Mouse (Mus musculus) C2C12 (cell line): ENCODE results near the gene Dnaic1. TPM values are rescaled to one million over a fixed set of nuclear protein-coding genes. Genes with fewer than 3 reads are reported as not detected.

Experiments used
- H3K27me3 ChIP-seq: one replicate; pipeline ENCODE4 v1.6.1; 2011; ENCODE audit not compliant: control insufficient read depth, insufficient read depth, insufficient read length
- H3K36me3 ChIP-seq: one replicate; pipeline ENCODE4 v1.6.1; 2011; ENCODE audit not compliant: control insufficient read depth, insufficient read depth
- H3K4me3 ChIP-seq: one replicate; pipeline ENCODE4 v1.5.1; 2011; ENCODE audit warnings: mild to moderate bottlenecking, control low read depth; ENCODE audit not compliant: poor library complexity, insufficient read depth, severe bottlenecking
- H3K79me2 ChIP-seq: one replicate; pipeline ENCODE4 v1.6.1; 2011; ENCODE audit not compliant: control insufficient read depth, insufficient read depth
- H3K79me3 ChIP-seq: one replicate; pipeline ENCODE4 v1.6.1; 2011; ENCODE audit warnings: low read depth, control low read depth
- H3ac ChIP-seq: one replicate; pipeline ENCODE3; 2011; ENCODE audit warnings: low read depth; ENCODE audit not compliant: control insufficient read depth, insufficient read length
- CEBPB ChIP-seq: IDR thresholded peaks from one replicate; pipeline ENCODE4 v1.6.1; 2011; ENCODE audit warnings: low read depth, mild to moderate bottlenecking, control low read depth, moderate library complexity
- CTCF ChIP-seq: IDR thresholded peaks from one replicate; pipeline ENCODE4 v1.5.1; 2011; ENCODE audit not compliant: control insufficient read depth, insufficient read depth, insufficient read length
- FOSL1 ChIP-seq: IDR thresholded peaks from one replicate; pipeline ENCODE4 v1.8.0; 2011; ENCODE audit warnings: mild to moderate bottlenecking, low read length; ENCODE audit not compliant: poor library complexity, insufficient read depth, severe bottlenecking
- MAX ChIP-seq: IDR thresholded peaks from one replicate; pipeline ENCODE4 v1.6.1; 2011; ENCODE audit warnings: mild to moderate bottlenecking, control low read depth
- MYOD1 ChIP-seq: IDR thresholded peaks from one replicate; pipeline ENCODE4 v1.6.1; 2011; ENCODE audit warnings: low read depth; ENCODE audit not compliant: control insufficient read depth, insufficient read length
- MYOG ChIP-seq: IDR thresholded peaks from one replicate; pipeline ENCODE4 v1.6.1; 2011; ENCODE audit not compliant: control insufficient read depth, insufficient read length; ENCODE audit errors: extremely low read depth
- USF1 ChIP-seq: IDR thresholded peaks from one replicate; pipeline ENCODE4 v1.6.1; 2011; ENCODE audit warnings: low read depth, mild to moderate bottlenecking, control low read depth, moderate library complexity
- polyA plus RNA-seq: library from polyadenylated mRNA; unstranded; fragments of >200 nt; fragmentation: generic; extraction: Trizol; gene quantifications from one replicate; pipeline ENCODE4 v1.2.1, GENCODE M21; 2012; ENCODE audit warnings: missing spikeins

Dnaic1 gene
- polyA plus RNA-seq, 1 experiment = not detected

DNA sequence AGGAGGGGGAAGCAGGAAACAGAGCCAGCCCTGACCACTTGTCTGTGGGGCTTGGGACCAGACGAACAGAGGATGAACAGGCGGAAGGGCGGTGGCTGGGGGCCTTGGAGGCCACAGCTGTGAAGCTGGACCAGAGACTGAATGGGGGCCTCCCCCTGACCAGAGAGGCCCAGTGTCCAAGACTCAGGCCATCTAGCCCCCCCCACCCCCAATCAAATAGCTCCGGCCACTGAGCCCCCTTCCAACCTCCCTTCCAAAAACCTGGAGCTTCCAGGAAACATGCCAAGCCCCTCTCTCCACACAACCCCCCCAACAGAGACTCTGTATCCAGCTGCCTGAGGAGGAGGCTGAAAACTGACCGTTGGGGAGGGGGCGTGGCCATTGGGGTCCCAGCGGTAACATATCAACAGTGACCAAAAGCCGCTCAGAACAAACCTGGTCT lies 103.0 kb downstream of the Dnaic1 start:
- Histone ChIP-seq H3ac (no peak overlapping the region), H3K4me3 (no peak overlapping the region), H3K79me2 (no peaks in the 10 kb centered on the region), H3K27me3 (peaks cover 44% of the 10 kb centered on the region), H3K79me3 (no peaks in the 10 kb centered on the region), H3K36me3 (no peaks in the 10 kb centered on the region)
- TF ChIP-seq MYOG (no peak), USF1 (no peak), CTCF (no peak), MAX (no peak), MYOD1 (no peak), FOSL1 (no peak), CEBPB (no peak)

GRCm38 (mm10) chr4:41673186-41673585 lies 103.6 kb downstream of the Dnaic1 start:
- TF ChIP-seq MAX = no peak
- TF ChIP-seq MYOD1 = no peak
- no peak for TF ChIP-seq USF1
- no peak for TF ChIP-seq FOSL1
- no peak for TF ChIP-seq CEBPB
- TF ChIP-seq MYOG = no peak
- no peak for TF ChIP-seq CTCF
- no peak overlapping the region for H3ac ChIP-seq
- H3K4me3 ChIP-seq = no peak overlapping the region
- no peaks in the 10 kb centered on the region for H3K79me3 ChIP-seq
- H3K79me2 ChIP-seq = no peaks in the 10 kb centered on the region
- peaks cover 45% of the 10 kb centered on the region for H3K27me3 ChIP-seq
- H3K36me3 ChIP-seq = no peaks in the 10 kb centered on the region

- no peak overlapping the region for H3K4me3 ChIP-seq
- no peaks in the 10 kb centered on the region for H3K36me3 ChIP-seq
- TF ChIP-seq CTCF (no peak), MYOG (no peak)
- no peak overlapping the region for H3ac ChIP-seq
- H3K79me2 ChIP-seq = no peaks in the 10 kb centered on the region
- no peaks in the 10 kb centered on the region for H3K79me3 ChIP-seq
- H3K27me3 ChIP-seq = peaks cover 65% of the 10 kb centered on the region
Observed at GRCm38 (mm10) chr4:41676248-41677005, 106.9 kb downstream of the Dnaic1 start.

DNA sequence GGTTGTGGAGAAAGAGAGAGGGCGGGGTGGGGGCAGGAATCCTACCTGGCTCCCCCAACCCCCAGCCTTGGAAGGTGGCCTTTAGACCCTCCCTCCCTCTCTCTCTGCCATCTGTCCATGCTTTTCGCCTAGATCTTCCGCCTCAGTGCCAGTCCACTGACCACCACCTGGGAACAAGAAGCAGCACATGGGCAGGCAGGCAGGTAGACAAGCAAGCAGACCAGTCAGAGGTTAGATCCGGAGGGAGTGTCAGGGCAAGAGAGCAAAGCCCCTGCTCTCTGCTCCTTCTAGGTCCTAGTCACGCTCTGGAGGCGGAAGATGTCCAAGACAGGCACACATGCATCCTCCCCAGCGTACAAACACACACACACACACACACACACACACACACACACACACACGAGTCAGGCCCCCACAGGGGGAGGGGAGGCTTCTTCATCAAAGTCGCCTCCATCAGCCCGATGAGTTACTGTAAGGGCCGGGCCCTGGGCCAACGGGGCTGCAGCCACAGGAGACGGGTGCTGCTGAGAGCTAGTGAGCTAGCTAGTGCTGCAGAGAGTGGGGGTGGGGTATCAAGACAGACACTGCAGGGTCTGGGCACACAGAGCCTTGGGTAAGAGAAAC lies 107.5 kb downstream of the Dnaic1 start:
- TF ChIP-seq MYOG (no peak), MYOD1 (no peak), USF1 (no peak), MAX (no peak), FOSL1 (no peak), CEBPB (no peak), CTCF (no peak)
- H3K79me2 ChIP-seq = no peaks in the 10 kb centered on the region
- no peak overlapping the region for H3ac ChIP-seq
- H3K4me3 ChIP-seq = no peak overlapping the region
- H3K27me3 ChIP-seq = peaks cover 67% of the 10 kb centered on the region
- no peaks in the 10 kb centered on the region for H3K36me3 ChIP-seq
- no peaks in the 10 kb centered on the region for H3K79me3 ChIP-seq

GRCm38 (mm10) chr4:41678863-41679262 lies 109.3 kb downstream of the Dnaic1 start:
- Histone ChIP-seq H3ac (no peak overlapping the region), H3K79me2 (no peaks in the 10 kb centered on the region), H3K4me3 (no peak overlapping the region), H3K79me3 (no peaks in the 10 kb centered on the region), H3K36me3 (no peaks in the 10 kb centered on the region), H3K27me3 (peaks cover 67% of the 10 kb centered on the region)
- TF ChIP-seq FOSL1 = no peak
- no peak for TF ChIP-seq CTCF
- no peak for TF ChIP-seq CEBPB
- no peak for TF ChIP-seq MYOG
- TF ChIP-seq MAX = no peak
- TF ChIP-seq MYOD1 = no peak
- no peak for TF ChIP-seq USF1

DNA sequence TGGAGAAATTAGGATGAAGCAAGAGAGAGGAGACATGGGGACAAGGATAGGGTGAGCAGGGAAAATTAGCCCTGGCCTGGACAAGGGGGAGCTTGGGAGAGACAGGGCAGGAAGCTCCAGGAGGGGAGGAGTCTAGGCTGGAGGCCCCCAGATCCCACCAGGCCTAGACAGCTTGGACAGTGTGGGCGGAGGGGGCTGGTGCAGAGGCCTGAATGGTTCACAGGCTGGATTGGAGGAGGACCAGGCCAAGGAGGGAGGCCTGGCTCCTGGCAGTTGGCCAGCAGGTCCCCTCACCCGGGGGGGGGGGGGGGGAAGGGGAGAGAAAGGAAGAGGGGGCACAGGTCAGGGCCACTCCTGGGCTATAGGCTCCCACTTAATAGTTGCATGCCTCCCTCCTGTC lies 109.7 kb downstream of the Dnaic1 start:
- TF ChIP-seq MYOG (no peak), MAX (no peak), CTCF (no peak), FOSL1 (no peak), CEBPB (no peak), MYOD1 (no peak), USF1 (no peak)
- Histone ChIP-seq H3K79me3 (no peaks in the 10 kb centered on the region), H3K4me3 (no peak overlapping the region), H3K36me3 (no peaks in the 10 kb centered on the region), H3K27me3 (peaks cover 63% of the 10 kb centered on the region), H3ac (no peak overlapping the region), H3K79me2 (no peaks in the 10 kb centered on the region)
